Mouse (Mus musculus) MEL (cell line): ENCODE measurements at regions not wholly inside any gene's neighbourhood (a gene's known extent, or its start where the extent isn't known, plus 50 kb on each side); places are given as distances from the start of the nearest gene placed in this dataset.
"Not testable (repeated sequence)": the region's sequence is repeated elsewhere in the genome, so short reads cannot be mapped to it uniquely, and the experiment has no call there.

ENCODE experiments used
- DNase-seq: peaks from one replicate; pipeline ENCODE4 v3.0.0; 2011; ENCODE audit warnings: low read depth, low spot score
- H3K27ac ChIP-seq: 2 replicates; pipeline ENCODE4 v1.5.1; 2012; ENCODE audit warnings: low read depth, mild to moderate bottlenecking, control low read depth, low read length, moderate library complexity; ENCODE audit not compliant: control insufficient read depth
- H3K27me3 ChIP-seq, 2 experiments: fragments of 150-350 bp in 1 of 2; sonication (generic) in 1 of 2; 2 replicates each; pipeline ENCODE4 v1.6.1; 2012; ENCODE audit warnings: low read length in 2 of 2, mild to moderate bottlenecking in 2 of 2, improper control_type of control experiment in 1 of 2, moderate library complexity in 1 of 2; ENCODE audit not compliant: insufficient read depth in 2 of 2, control insufficient read depth in 1 of 2
- H3K36me3 ChIP-seq, 2 experiments: 2 replicates each; pipeline ENCODE4 v1.6.1; 2012 to 2014; ENCODE audit warnings: low read length in 2 of 2, improper control_type of control experiment in 1 of 2, inconsistent platforms in 1 of 2, mild to moderate bottlenecking in 1 of 2; ENCODE audit not compliant: insufficient read depth in 2 of 2, control insufficient read depth in 1 of 2
- H3K4me1 ChIP-seq, 2 experiments: fragments of 150-350 bp in 1 of 2; sonication (generic) in 1 of 2; 2 replicates each; pipeline ENCODE4 v1.6.1; 2012; ENCODE audit warnings: low read length in 2 of 2, improper control_type of control experiment in 1 of 2, mild to moderate bottlenecking in 1 of 2; ENCODE audit not compliant: insufficient read depth in 2 of 2, control insufficient read depth in 1 of 2
- H3K4me3 ChIP-seq, 2 experiments: fragments of 150-350 bp in 1 of 2; sonication (generic) in 1 of 2; 2 replicates each; pipeline ENCODE4 v1.5.1; 2012; ENCODE audit warnings: low read depth in 2 of 2, low read length in 2 of 2, mild to moderate bottlenecking in 2 of 2, moderate library complexity in 2 of 2, control low read depth in 1 of 2, improper control_type of control experiment in 1 of 2; ENCODE audit not compliant: control insufficient read depth in 1 of 2, insufficient read depth in 1 of 2
- H3K79me2 ChIP-seq: 2 replicates; pipeline ENCODE4 v1.6.1; 2012; ENCODE audit warnings: mild to moderate bottlenecking, low read length, moderate library complexity; ENCODE audit not compliant: control insufficient read depth, poor library complexity, insufficient read depth
- H3K9ac ChIP-seq: 2 replicates; pipeline ENCODE4 v1.6.1; 2012; ENCODE audit warnings: low read depth, mild to moderate bottlenecking, control low read depth, low read length, moderate library complexity; ENCODE audit not compliant: control insufficient read depth, poor library complexity, severe bottlenecking
- H3K9me3 ChIP-seq: fragments of 150-350 bp; sonication (generic); replicated peaks from 2 replicates; pipeline ENCODE4 v1.6.1; 2012; ENCODE audit warnings: mild to moderate bottlenecking, low read length, improper control_type of control experiment, moderate library complexity; ENCODE audit not compliant: insufficient read depth
- BHLHE40 ChIP-seq: IDR thresholded peaks from 2 replicates; pipeline ENCODE4 v1.6.1; 2012; ENCODE audit warnings: low read depth, mild to moderate bottlenecking, inconsistent platforms, low read length, improper control_type of control experiment, borderline replicate concordance
- CHD1 ChIP-seq: IDR thresholded peaks from 2 replicates; pipeline ENCODE4 v1.6.1; 2012; ENCODE audit warnings: low read depth, mild to moderate bottlenecking, inconsistent platforms, low read length, improper control_type of control experiment
- CTCF ChIP-seq, 3 experiments: IDR thresholded peaks in 2 of 3; conservative IDR thresholded peaks in 1 of 3; 2 replicates each; pipeline ENCODE4 v1.5.1; 2011 to 2012; ENCODE audit warnings: low read length in 3 of 3, low read depth in 2 of 3, mild to moderate bottlenecking in 2 of 3, improper control_type of control experiment in 1 of 3, inconsistent platforms in 1 of 3, mixed read lengths in 1 of 3, moderate library complexity in 1 of 3; ENCODE audit not compliant: control insufficient read depth in 1 of 3, insufficient read depth in 1 of 3, poor library complexity in 1 of 3, severe bottlenecking in 1 of 3
- E2F4 ChIP-seq: IDR thresholded peaks from 2 replicates; pipeline ENCODE4 v1.6.1; 2011; ENCODE audit warnings: low read depth, low read length, improper control_type of control experiment, borderline replicate concordance
- ELF1 ChIP-seq: IDR thresholded peaks from 2 replicates; pipeline ENCODE4 v1.6.1; 2014; ENCODE audit warnings: low read depth, mild to moderate bottlenecking, inconsistent platforms, low read length, improper control_type of control experiment, moderate library complexity
- EP300 ChIP-seq, 2 experiments: IDR thresholded peaks; 2 replicates each; pipeline ENCODE4 v1.6.1; 2011; ENCODE audit warnings: improper control_type of control experiment in 2 of 2, low read length in 2 of 2, low read depth in 1 of 2, mild to moderate bottlenecking in 1 of 2
- HCFC1 ChIP-seq: IDR thresholded peaks from 2 replicates; pipeline ENCODE4 v1.6.1; 2012; ENCODE audit warnings: low read depth, mild to moderate bottlenecking, inconsistent platforms, low read length, improper control_type of control experiment, moderate library complexity
- MAFK ChIP-seq: IDR thresholded peaks from 2 replicates; pipeline ENCODE4 v1.6.1; 2011; ENCODE audit warnings: low read depth, mild to moderate bottlenecking, low read length, improper control_type of control experiment, borderline replicate concordance
- MAX ChIP-seq: IDR thresholded peaks from 2 replicates; pipeline ENCODE4 v1.6.1; 2011; ENCODE audit warnings: low read length, improper control_type of control experiment
- MAZ ChIP-seq: IDR thresholded peaks from 2 replicates; pipeline ENCODE4 v1.6.1; 2012; ENCODE audit warnings: low read depth, mild to moderate bottlenecking, inconsistent platforms, low read length, improper control_type of control experiment
- MEF2A ChIP-seq: IDR thresholded peaks from 2 replicates; pipeline ENCODE4 v1.6.1; 2014; ENCODE audit warnings: low read depth, mild to moderate bottlenecking, inconsistent platforms, low read length, improper control_type of control experiment; ENCODE audit not compliant: poor library complexity, insufficient replicate concordance, severe bottlenecking; ENCODE audit errors: extremely low read depth
- MYB ChIP-seq: IDR thresholded peaks from 2 replicates; pipeline ENCODE4 v1.6.1; 2011; ENCODE audit warnings: mild to moderate bottlenecking, low read depth, low read length, improper control_type of control experiment
- MYC ChIP-seq: IDR thresholded peaks from 2 replicates; pipeline ENCODE4 v1.6.1; 2011; ENCODE audit warnings: low read depth, mild to moderate bottlenecking, low read length, improper control_type of control experiment, moderate library complexity
- POLR2AphosphoS2 ChIP-seq: IDR thresholded peaks from 2 replicates; pipeline ENCODE4 v1.6.1; 2011; ENCODE audit warnings: low read length, improper control_type of control experiment
- RAD21 ChIP-seq: IDR thresholded peaks from 2 replicates; pipeline ENCODE4 v1.6.1; 2011; ENCODE audit warnings: mild to moderate bottlenecking, low read depth, low read length, improper control_type of control experiment
- SIN3A ChIP-seq: IDR thresholded peaks from 2 replicates; pipeline ENCODE4 v1.6.1; 2012; ENCODE audit warnings: low read length, improper control_type of control experiment, inconsistent platforms
- TBP ChIP-seq: IDR thresholded peaks from 2 replicates; pipeline ENCODE4 v1.8.0; 2011; ENCODE audit warnings: low read depth, low read length, improper control_type of control experiment
- TCF12 ChIP-seq: IDR thresholded peaks from 2 replicates; pipeline ENCODE4 v1.6.1; 2014; ENCODE audit warnings: low read depth, mild to moderate bottlenecking, inconsistent platforms, low read length, improper control_type of control experiment, moderate library complexity
- ZC3H11A ChIP-seq: IDR thresholded peaks from 2 replicates; pipeline ENCODE4 v1.6.1; 2012; ENCODE audit warnings: low read depth, mild to moderate bottlenecking, inconsistent platforms, low read length, improper control_type of control experiment
- ZMIZ1 ChIP-seq: IDR thresholded peaks from 2 replicates; pipeline ENCODE4 v1.6.1; 2012; ENCODE audit warnings: low read depth, mild to moderate bottlenecking, inconsistent platforms, low read length, improper control_type of control experiment, moderate library complexity
- ZNF384 ChIP-seq: IDR thresholded peaks from 2 replicates; pipeline ENCODE4 v1.6.1; 2012; ENCODE audit warnings: low read depth, mild to moderate bottlenecking, inconsistent platforms, low read length, improper control_type of control experiment

DNA sequence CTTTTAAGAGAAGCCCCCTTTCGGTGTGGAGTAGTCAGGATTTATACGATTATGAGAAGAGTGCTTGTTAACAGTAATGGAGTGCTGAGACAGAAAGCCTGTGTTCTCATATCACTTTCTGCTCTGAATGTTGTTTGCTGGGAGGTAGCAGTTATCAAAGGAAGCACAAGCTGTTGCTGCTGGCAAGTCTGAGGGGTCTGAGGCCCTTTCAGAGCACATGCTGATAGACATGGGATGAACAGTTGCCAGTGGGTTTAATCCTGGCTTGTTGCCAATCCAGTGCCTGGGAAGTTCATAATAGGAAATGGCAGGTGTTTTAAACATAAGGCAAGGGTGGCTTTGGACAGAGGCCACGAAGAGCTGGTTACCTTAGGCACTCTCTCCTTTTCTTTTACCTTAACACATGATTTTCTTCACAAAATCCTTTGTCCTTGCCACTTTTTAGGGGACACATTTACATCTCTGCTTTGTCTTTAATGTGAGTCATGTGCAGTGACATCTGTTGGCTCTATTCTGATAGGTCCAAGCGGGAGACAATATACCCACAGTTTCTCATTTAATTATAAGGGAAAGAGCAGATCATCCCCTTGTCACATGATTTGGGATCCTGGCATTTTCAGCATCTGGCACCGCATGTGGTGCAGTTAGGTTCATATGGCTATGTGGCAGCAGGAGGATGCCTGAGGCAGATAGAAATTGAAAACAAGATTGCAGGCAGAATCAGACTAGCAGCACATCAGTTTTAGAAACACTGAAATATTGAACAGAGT is 245.7 kb downstream of the Arl6ip6 start:
- Histone ChIP-seq H3K27me3 (no peaks in the 10 kb centered on the region), H3K27ac (no peak overlapping the region), H3K4me1 (no peaks in the 10 kb centered on the region), H3K79me2 (no peaks in the 10 kb centered on the region), H3K9ac (no peak overlapping the region), H3K4me3 (no peak overlapping the region), H3K36me3 (no peaks in the 10 kb centered on the region), H3K9me3 (no peaks in the 10 kb centered on the region)
- TF ChIP-seq BHLHE40 (no peak), POLR2AphosphoS2 (no peak), ZC3H11A (no peak), MAFK (no peak), MYC (no peak)
- DNase-seq, result no peak

GRCm38 (mm10) chr2:53440301-53440700 is 248.8 kb downstream of the Arl6ip6 start:
- not testable (repeated sequence) for H3K36me3 ChIP-seq, H3K27me3 ChIP-seq, H3K27ac ChIP-seq, H3K4me1 ChIP-seq, H3K9me3 ChIP-seq, H3K79me2 ChIP-seq, H3K9ac ChIP-seq, H3K4me3 ChIP-seq
- peak; percentile 53 for DNase-seq

DNA sequence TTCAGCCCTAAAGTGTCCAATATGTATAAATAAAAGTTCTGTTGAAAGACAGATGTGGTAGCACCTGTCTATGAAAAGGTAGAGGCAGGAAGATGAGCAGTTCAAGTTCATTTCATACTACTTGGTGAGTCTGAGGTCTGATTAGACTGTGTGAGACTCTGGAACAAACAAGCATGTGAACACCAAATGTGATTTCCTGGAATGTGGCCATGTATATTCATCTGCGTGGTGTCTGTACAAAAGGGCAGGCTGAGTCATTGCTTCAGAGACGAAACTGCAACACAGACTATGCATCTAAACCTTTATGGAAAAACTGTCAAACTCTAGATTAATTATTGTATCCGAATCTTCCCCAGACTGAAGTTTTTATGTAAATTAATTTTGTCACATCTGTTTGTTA is 268.7 kb downstream of the Arl6ip6 start:
- H3K4me1 ChIP-seq, result no peaks in the 10 kb centered on the region
- no peak overlapping the region for H3K27ac ChIP-seq
- H3K27me3 ChIP-seq, result no peaks in the 10 kb centered on the region
- TF ChIP-seq POLR2AphosphoS2 (no peak), TBP (no peak), SIN3A (no peak), ELF1 (no peak), CTCF (IDR thresholded peaks at IDR 0.05 in 2 of 3, conservative IDR thresholded peaks at IDR 0.05 in 1 of 3; ENCODE audit: control insufficient read depth in 1 of 3, insufficient read depth in 1 of 3, low read depth in 2 of 3, low read length in 3 of 3, poor library complexity in 1 of 3, severe bottlenecking in 1 of 3) (no peak)
- TF ChIP-seq, all 39 proteins: peak for 0
- no peaks in the 10 kb centered on the region for H3K36me3 ChIP-seq
- H3K9ac ChIP-seq, result no peak overlapping the region
- no peaks in the 10 kb centered on the region for H3K9me3 ChIP-seq
- DNase-seq, result no peak
- H3K4me3 ChIP-seq, result no peak overlapping the region
- H3K79me2 ChIP-seq, result no peaks in the 10 kb centered on the region

DNA sequence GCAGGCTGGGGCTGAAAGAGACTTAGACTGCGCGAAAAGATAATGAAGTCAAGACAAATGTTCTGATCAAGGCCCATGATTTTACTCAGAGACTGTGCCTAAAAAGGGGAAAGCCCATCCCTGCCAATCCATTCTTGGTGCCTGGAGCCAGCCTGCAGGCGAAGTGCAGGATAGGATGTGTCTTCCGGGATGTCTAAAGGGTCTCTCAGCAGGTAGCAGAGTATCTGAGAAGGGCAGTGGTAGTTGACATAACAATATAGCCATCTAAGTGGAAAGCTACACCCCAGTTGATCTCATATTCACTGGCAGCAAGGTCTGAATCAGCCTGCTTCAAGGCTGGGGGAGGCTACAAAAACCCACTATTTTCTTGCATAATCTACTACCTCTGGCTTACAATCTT is 282.9 kb downstream of the Arl6ip6 start:
- Histone ChIP-seq H3K9ac (no peak overlapping the region), H3K27me3 (no peaks in the 10 kb centered on the region), H3K36me3 (no peaks in the 10 kb centered on the region), H3K4me1 (no peaks in the 10 kb centered on the region), H3K27ac (no peak overlapping the region), H3K79me2 (no peaks in the 10 kb centered on the region), H3K9me3 (no peaks in the 10 kb centered on the region), H3K4me3 (no peak overlapping the region)
- DNase-seq, result no peak
- no peak for TF ChIP-seq MEF2A
- no peak for TF ChIP-seq EP300 (IDR thresholded peaks at IDR 0.05; ENCODE audit: low read depth in 1 of 2, low read length in 2 of 2)
- TF ChIP-seq BHLHE40, result no peak
- TF ChIP-seq HCFC1, result no peak
- no peak for TF ChIP-seq E2F4
- TF ChIP-seq ZMIZ1, result no peak
- no peak for TF ChIP-seq CHD1
- no peak for TF ChIP-seq RAD21
- TF ChIP-seq TCF12, result no peak
- no peak for TF ChIP-seq ELF1
- no peak for TF ChIP-seq ZNF384
- no peak for TF ChIP-seq MAZ
- no peak for TF ChIP-seq MYB
- TF ChIP-seq MAX, result no peak
